In genomic region chr13:28617503-28617902, GRCm38 (mm10) we compare ENCODE assay signal across 18 mouse cellular contexts.
DNase-seq lines count a peak whose midpoint lies in the region; ATAC-seq and TF ChIP-seq lines count a peak whose summit lies in the region.
"Had no signal": no experiment of that assay in that cellular context is flagged by ENCODE, and none has a peak within 500 bp of the region (broad histone marks: within the 10 kb centered on the region; RNA-seq: fewer than 3 reads in every experiment).

No protein-coding gene starts in this region.

- H3K4me3 ChIP-seq in layer of hippocampus, adult 2 months: no peak overlapping the region
- H3K4me3 ChIP-seq in intestine, embryonic 15.5 days (replicated peaks): no peak overlapping the region
- H3K4me3 ChIP-seq: embryonic facial prominence, embryonic 10.5 days; erythroblast, embryonic 14.5 days; limb, embryonic 13.5 days had no signal

- H3K27ac ChIP-seq in layer of hippocampus, adult 2 months: peak overlapping the region; percentile 55; the same call in 1 of the 2 replicates
- H3K27ac ChIP-seq in intestine, embryonic 15.5 days: no peak overlapping the region
- H3K27ac ChIP-seq: embryonic facial prominence, embryonic 10.5 days; kidney, postnatal 0 days; limb, embryonic 13.5 days had no signal

- ATAC-seq in granulocyte monocyte progenitor cell, adult 5-6 weeks (replicated peaks; ENCODE audit: poor library complexity, severe bottlenecking): peak; percentile 83
- ATAC-seq in intestine, embryonic 15.5 days: no peak

- H3K27me3 ChIP-seq in intestine, embryonic 15.5 days (replicated peaks): no peaks in the 10 kb centered on the region
- H3K27me3 ChIP-seq: limb, embryonic 13.5 days had no signal

- no peaks in the 10 kb centered on the region for H3K36me3 ChIP-seq in intestine, embryonic 15.5 days
- H3K36me3 ChIP-seq: G1E; limb, embryonic 13.5 days had no signal

- no peak overlapping the region for H3K9ac ChIP-seq in intestine, embryonic 15.5 days
- H3K9ac ChIP-seq: limb, embryonic 13.5 days had no signal

- WGBS in intestine, embryonic 15.5 days: 85% methylated on average over 4 of the region's 4 CpGs

- no peaks in the 10 kb centered on the region for H3K9me3 ChIP-seq in intestine, embryonic 15.5 days
- H3K9me3 ChIP-seq: G1E; limb, embryonic 13.5 days had no signal

- H3K4me1 ChIP-seq in intestine, embryonic 15.5 days (replicated peaks): no peaks in the 10 kb centered on the region

- H3K4me2 ChIP-seq in intestine, embryonic 15.5 days (replicated peaks): no peak overlapping the region
- H3K4me2 ChIP-seq: limb, embryonic 13.5 days; midbrain, embryonic 11.5 days had no signal

- TF ChIP-seq CTCF in layer of hippocampus, adult 2 months (conservative IDR thresholded peaks at IDR 0.05): no peak

- no peak for DNase-seq in layer of hippocampus, adult 2 months (ENCODE audit: low spot score in 2 of 2)
- no peak for DNase-seq in layer of hippocampus, adult 18-20 months (ENCODE audit: low spot score in 2 of 2)
- peak; percentile 31 for DNase-seq in lung, postnatal 36 days
- DNase-seq in lung, postnatal 14 days: no peak
- DNase-seq in skeletal muscle tissue, adult 2 months (ENCODE audit: low read depth, low spot score): peak; percentile 16
- no peak for DNase-seq in MN1 (ENCODE audit: low spot score)
- DNase-seq: adrenal gland, postnatal 14 days; cerebellum, postnatal 14 days; gastrocnemius, postnatal 14 days; right cerebral cortex, postnatal 14 days had no signal

Comparison
In these comparisons a context has a peak if more than half of its experiments do, and no peak if none do; other contexts are left out.
1. DNase-seq: peak in lung, postnatal 36 days (single experiment) and skeletal muscle tissue, adult 2 months (single experiment); none in layer of hippocampus, adult 2 months (0 of 2), layer of hippocampus, adult 18-20 months (0 of 2), lung, postnatal 14 days (single experiment) and MN1 (single experiment).